Mouse (Mus musculus) heart, adult 10 weeks (tissue): ENCODE data around the gene Rcn3. TPM values are rescaled to one million over a fixed set of nuclear protein-coding genes. Genes with fewer than 3 reads are reported as not detected.

ENCODE experiments used
- polyA plus RNA-seq: library from polyadenylated mRNA; stranded (reverse); fragments of 350-450 nt; fragmentation: Illumina TruSeq; extraction: RNeasy Lipid Tissue Mini Kit (QIAGEN cat#74804); gene quantifications from one replicate; pipeline ENCODE4 v1.2.3, GENCODE M21; 2014; ENCODE audit warnings: low read depth, low replicate concordance

Gene Rcn3
- 40.8 TPM for polyA plus RNA-seq

DNA sequence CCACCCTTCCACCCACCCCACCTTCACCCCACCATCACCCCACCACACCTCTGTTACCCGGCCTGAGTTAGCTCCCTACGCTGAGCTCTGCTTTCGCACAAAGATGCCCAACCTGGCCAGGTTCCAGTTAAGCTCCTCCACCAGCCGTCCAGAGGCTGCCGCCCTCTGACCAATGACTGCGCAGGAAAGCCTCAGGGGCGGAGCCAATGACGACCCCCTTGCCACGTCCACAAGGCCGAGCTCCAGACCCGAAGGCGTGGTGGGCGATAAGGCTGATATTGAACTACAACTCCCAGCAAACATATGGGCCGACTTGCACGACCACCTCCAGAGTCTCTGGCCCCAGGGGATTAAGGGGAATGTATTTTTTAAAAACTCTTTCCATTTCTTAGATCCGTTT is at the start of gene Rcn3:
Gene Rcn3, minus strand, starts transcription at position 174 of the 400 bp plus-strand sequence.

DNA sequence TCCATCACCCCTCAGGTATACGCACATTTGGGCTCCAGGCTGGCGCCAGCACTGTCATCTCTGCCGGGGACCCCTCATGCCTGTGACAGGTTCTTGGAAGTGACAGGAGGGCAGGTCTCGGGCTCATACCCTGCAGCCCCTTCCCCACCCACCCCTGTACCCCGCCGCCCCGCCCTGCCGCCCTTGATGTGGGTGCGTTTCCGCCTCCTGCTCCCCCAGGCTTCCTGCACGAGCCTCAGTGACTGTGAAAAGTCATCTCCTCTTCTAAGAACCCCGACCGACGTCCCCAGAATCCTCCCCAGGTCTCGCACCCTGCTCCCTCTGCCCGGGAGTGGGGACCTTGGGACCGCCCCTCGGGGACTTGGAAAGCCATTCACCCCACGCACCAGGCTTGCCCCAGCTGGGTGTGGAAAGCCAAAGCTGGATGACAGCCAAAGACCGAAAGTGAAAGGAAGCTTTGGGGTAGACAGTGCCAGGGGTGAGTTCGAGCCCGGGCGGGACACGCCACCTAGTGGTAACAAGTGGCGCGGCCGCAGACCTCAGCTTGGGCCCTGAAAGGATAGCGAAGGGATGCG is 44.1 kb upstream of the Rcn3 start, which contains the start of the genes Gm45713 and Flt3l:
Gene Gm45713, minus strand, starts transcription at position 239 of the 575 bp plus-strand sequence.
Gene Flt3l, minus strand, starts transcription at position 440 of the 575 bp plus-strand sequence.

DNA sequence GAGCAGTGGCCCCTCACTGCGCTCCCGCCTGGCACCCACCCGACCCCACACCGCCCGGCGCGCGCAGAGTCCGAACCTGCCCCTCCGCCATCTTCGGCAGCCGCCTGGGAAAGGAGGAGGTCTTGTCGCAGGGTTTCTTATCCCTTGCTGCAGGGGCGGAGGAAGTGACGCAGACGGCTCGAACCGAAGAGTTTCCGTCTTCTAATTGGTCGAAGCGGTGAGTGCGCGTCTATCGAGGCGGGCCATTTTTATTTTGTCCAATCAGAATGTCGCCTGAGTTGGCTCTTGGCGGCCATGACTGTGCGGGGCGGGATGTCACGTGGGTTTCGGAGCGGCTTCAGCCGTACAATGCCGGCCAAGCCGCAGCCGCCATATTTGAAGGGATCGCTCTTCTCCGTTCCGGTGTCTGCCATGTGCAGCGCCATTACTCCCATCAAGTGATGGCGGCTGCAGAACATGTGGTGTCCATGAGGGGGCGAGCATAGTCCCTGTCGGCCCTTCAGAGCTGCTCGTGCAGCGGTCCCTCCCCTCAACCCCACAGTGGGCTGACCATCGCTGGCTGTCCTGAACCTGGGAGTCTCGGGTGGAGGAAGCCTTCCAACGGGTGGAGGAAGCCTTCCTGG is 36.7 kb upstream of the Rcn3 start, which contains the start of gene Rpl13a:
Gene Rpl13a, minus strand, starts transcription at position 138 of the 623 bp plus-strand sequence.

GRCm38 (mm10) chr7:45124224-45125143 is 32.5 kb upstream of the Rcn3 start, which contains the start of gene Rps11:
Gene Rps11 (minus strand): TSS chr7:45124439.

GRCm38 (mm10) chr7:45103652-45104180 is 11.7 kb upstream of the Rcn3 start, which contains the start of gene Fcgrt:
Gene Fcgrt (minus strand): TSS chr7:45103851.

DNA sequence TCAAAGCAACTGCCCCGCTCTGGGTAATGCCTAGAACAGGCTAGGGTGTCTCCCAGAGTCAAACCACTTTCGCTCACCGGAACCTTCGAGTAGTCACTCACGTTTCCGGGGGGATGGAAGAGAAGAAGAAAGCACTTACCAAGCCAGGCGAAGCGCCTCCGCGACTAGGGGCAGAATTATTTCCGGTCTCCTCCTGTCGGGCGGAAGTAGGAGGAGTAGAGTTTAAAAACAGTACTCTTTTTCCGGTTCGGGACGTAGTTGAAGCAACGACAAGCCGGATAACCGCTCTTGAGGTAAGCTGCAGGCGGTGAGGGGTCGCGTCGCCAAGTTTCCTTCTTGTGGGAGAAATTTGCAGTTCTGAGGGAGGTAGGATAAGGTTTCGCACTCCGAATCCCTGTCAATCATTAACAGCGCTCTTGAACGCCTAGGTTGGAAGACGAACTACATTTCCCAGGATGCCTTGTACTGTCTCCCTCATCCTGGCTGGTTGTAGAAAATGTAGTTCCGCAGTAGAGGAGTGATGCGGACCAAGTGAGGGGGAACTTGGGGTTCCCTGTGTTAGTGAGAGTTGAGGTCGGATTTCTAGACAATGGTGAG is 29.7 kb downstream of the Rcn3 start, which contains the start of the genes Nosip and Prrg2:
Gene Nosip, plus strand, starts transcription at position 191 of the 597 bp plus-strand sequence.
Gene Prrg2, minus strand, starts transcription at position 439 of the 597 bp plus-strand sequence.

GRCm38 (mm10) chr7:45052862-45053116 is 39.2 kb downstream of the Rcn3 start, which contains the start of gene Prr12:
Gene Prr12 (minus strand): TSS chr7:45052881.

Other genes starting within 250 kb of the Rcn3 start
- gene Akt1s1, start 243.2 kb downstream of the Rcn3 start, polyA plus RNA-seq, result 55.0 TPM
- gene Tbc1d17, start 243.1 kb downstream of the Rcn3 start, polyA plus RNA-seq, result 44.5 TPM
- 19.7 TPM for gene Pnkp, start 235.1 kb downstream of the Rcn3 start, polyA plus RNA-seq
- 169 TPM for gene Ptov1, start 222.4 kb downstream of the Rcn3 start, polyA plus RNA-seq
- 74.0 TPM for gene Med25, start 199.5 kb downstream of the Rcn3 start, polyA plus RNA-seq
- gene Fuz, start 196.1 kb downstream of the Rcn3 start, polyA plus RNA-seq, result 21.4 TPM
- gene Ap2a1, start 162.7 kb downstream of the Rcn3 start, polyA plus RNA-seq, result 41.3 TPM
- gene Tsks, start 149.0 kb downstream of the Rcn3 start, polyA plus RNA-seq, result not detected
- 3.6 TPM for gene Cpt1c, start 117.4 kb downstream of the Rcn3 start, polyA plus RNA-seq
- 114 TPM for gene Prmt1, start 105.7 kb downstream of the Rcn3 start, polyA plus RNA-seq
- gene Irf3, start 94.6 kb downstream of the Rcn3 start, polyA plus RNA-seq, result 72.3 TPM
- gene Bcl2l12, start 93.5 kb downstream of the Rcn3 start, polyA plus RNA-seq, result 12.3 TPM
- 34.5 TPM for gene Scaf1, start 75.9 kb downstream of the Rcn3 start, polyA plus RNA-seq
- 57.4 TPM for gene Rras, start 74.3 kb downstream of the Rcn3 start, polyA plus RNA-seq
- 13.2 TPM for gene Prr12, start 39.3 kb downstream of the Rcn3 start, polyA plus RNA-seq
- 40.7 TPM for gene Nosip, start 29.8 kb downstream of the Rcn3 start, polyA plus RNA-seq
- 12.4 TPM for gene Prrg2, start 29.5 kb downstream of the Rcn3 start, polyA plus RNA-seq
- 83.1 TPM for gene Fcgrt, start 11.6 kb upstream of the Rcn3 start, polyA plus RNA-seq
- 641 TPM for gene Rps11, start 32.2 kb upstream of the Rcn3 start, polyA plus RNA-seq
- 958 TPM for gene Rpl13a, start 36.5 kb upstream of the Rcn3 start, polyA plus RNA-seq
- not detected for gene Gm45713, start 44.0 kb upstream of the Rcn3 start, polyA plus RNA-seq
- 21.0 TPM for gene Flt3l, start 44.2 kb upstream of the Rcn3 start, polyA plus RNA-seq
- 41.4 TPM for gene Pih1d1, start 62.1 kb upstream of the Rcn3 start, polyA plus RNA-seq
- 16.5 TPM for gene Aldh16a1, start 62.4 kb upstream of the Rcn3 start, polyA plus RNA-seq
- gene Slc17a7, start 71.7 kb upstream of the Rcn3 start, polyA plus RNA-seq, result 27.4 TPM
- gene Gfy, start 87.3 kb upstream of the Rcn3 start, polyA plus RNA-seq, result not detected
- not detected for gene Pth2, start 88.8 kb upstream of the Rcn3 start, polyA plus RNA-seq
- not detected for gene Ccdc155, start 112.7 kb upstream of the Rcn3 start, polyA plus RNA-seq
- not detected for gene Dkkl1, start 119.9 kb upstream of the Rcn3 start, polyA plus RNA-seq
- gene Tead2, start 123.5 kb upstream of the Rcn3 start, polyA plus RNA-seq, result 7.8 TPM
- 3.0 TPM for gene Cd37, start 146.9 kb upstream of the Rcn3 start, polyA plus RNA-seq
- not detected for gene Slc6a16, start 148.9 kb upstream of the Rcn3 start, polyA plus RNA-seq
- gene Slc6a21, start 185.3 kb upstream of the Rcn3 start, polyA plus RNA-seq, result not detected
- gene Trpm4, start 241.6 kb upstream of the Rcn3 start, polyA plus RNA-seq, result 31.0 TPM
- gene Hrc, start 243.1 kb upstream of the Rcn3 start, polyA plus RNA-seq, result 1,149 TPM